Mouse (Mus musculus) CH12.LX (cell line): ENCODE results near the gene Rgs17.
A peak's percentile ranks its signal among the peaks of the same experiment; 100 is the strongest.

Experiments
- CHD2 ChIP-seq: IDR thresholded peaks from 2 replicates; pipeline ENCODE4 v1.6.1; 2011; ENCODE audit warnings: low read length, improper control_type of control experiment
- CTCF ChIP-seq, 2 experiments: IDR thresholded peaks in 1 of 2; conservative IDR thresholded peaks in 1 of 2; 2 replicates each; pipeline ENCODE4 v1.5.1; 2011 to 2012; ENCODE audit warnings: low read depth in 2 of 2, low read length in 2 of 2, improper control_type of control experiment in 1 of 2, inconsistent platforms in 1 of 2, mild to moderate bottlenecking in 1 of 2, moderate library complexity in 1 of 2
- NRF1 ChIP-seq: IDR thresholded peaks from 2 replicates; pipeline ENCODE4 v1.6.1; 2014; ENCODE audit warnings: low read depth, mild to moderate bottlenecking, inconsistent platforms, low read length, improper control_type of control experiment, moderate library complexity
- POLR2A ChIP-seq: IDR thresholded peaks from 2 replicates; pipeline ENCODE4 v1.6.1; 2011; ENCODE audit warnings: low read depth, mild to moderate bottlenecking, improper control_type of control experiment, low read length
- SMC3 ChIP-seq: IDR thresholded peaks from 2 replicates; pipeline ENCODE4 v1.6.1; 2011; ENCODE audit warnings: low read depth, low read length, improper control_type of control experiment

DNA sequence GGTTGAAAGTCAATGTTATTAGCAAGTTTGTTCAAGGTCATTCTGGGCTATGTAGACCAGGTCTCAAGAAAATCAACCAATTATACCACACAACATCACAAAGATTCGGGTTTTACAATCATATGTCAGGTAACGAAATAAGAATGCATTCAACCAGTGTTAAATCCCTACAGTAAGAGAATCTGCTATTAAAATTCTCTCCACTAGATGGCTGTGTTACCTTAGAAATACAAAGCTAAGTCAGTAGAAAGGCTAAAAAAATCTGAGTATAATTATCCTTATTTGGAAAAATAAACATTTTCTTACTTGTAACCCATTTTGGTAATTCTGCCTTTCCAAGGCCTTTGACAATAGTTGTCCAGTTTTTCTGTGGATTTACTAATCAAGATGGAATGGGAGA, 75.3 kb downstream of the Rgs17 start:
- TF ChIP-seq CTCF (conservative IDR thresholded peaks at IDR 0.05 in 1 of 2, IDR thresholded peaks at IDR 0.05 in 1 of 2; ENCODE audit: low read depth in 2 of 2, low read length in 2 of 2) = peak in 1 of 2 experiments; percentile 74; a peak in 2 of 4 replicates
- peak; percentile 54 for TF ChIP-seq SMC3
- no peak for TF ChIP-seq CHD2
- TF ChIP-seq POLR2A = no peak
- TF ChIP-seq NRF1 = no peak
